Mouse (Mus musculus): ENCODE results near the gene Stard13. TPM values are rescaled to one million over a fixed set of nuclear protein-coding genes. Genes with fewer than 3 reads are reported as not detected.

Gene Stard13
- total RNA-seq, 2 experiments from 2014 or later: 12.3 to 14.9 TPM

- intact Hi-C loops (cut with DNase I): loop anchor here (10.0 kb wide), 1 partner anchor 134 kb away; no protein-coding TSS in a partner anchor
- DNase-seq: no peak
Observed at GRCm38 (mm10) chr5:151230427-151230826, 3.2 kb downstream of the Stard13 start.

GRCm38 (mm10) chr5:151228367-151229005 is 5.2 kb downstream of the Stard13 start:
- no peak for DNase-seq
- intact Hi-C loops (cut with DNase I): no loop called here

- intact Hi-C loops (cut with DNase I): no loop called here
- no peak for DNase-seq
Observed at GRCm38 (mm10) chr5:151223696-151224366, 9.8 kb downstream of the Stard13 start.

- DNase-seq: no peak
- intact Hi-C loops (cut with DNase I): no loop called here
Observed at GRCm38 (mm10) chr5:151222791-151223190, 10.8 kb downstream of the Stard13 start.

GRCm38 (mm10) chr5:151218689-151219115 is 14.9 kb downstream of the Stard13 start:
- intact Hi-C loops (cut with DNase I): no loop called here
- DNase-seq: peak; percentile 30

GRCm38 (mm10) chr5:151213097-151213496 is 20.5 kb downstream of the Stard13 start:
- intact Hi-C loops (cut with DNase I): no loop called here
- no peak for DNase-seq

GRCm38 (mm10) chr5:151210869-151211268 is 22.8 kb downstream of the Stard13 start:
- DNase-seq: no peak
- intact Hi-C loops (cut with DNase I): no loop called here

GRCm38 (mm10) chr5:151210060-151210459 is 23.6 kb downstream of the Stard13 start:
- intact Hi-C loops (cut with DNase I): no loop called here

GRCm38 (mm10) chr5:151205017-151205416 is 28.6 kb downstream of the Stard13 start:
- DNase-seq: no peak
- intact Hi-C loops (cut with DNase I): no loop called here

More at GRCm38 (mm10) chr5:151210060-151210459, 23.6 kb downstream of the Stard13 start:
- no peak for DNase-seq

- intact Hi-C loops (cut with DNase I): no loop called here
Observed at GRCm38 (mm10) chr5:151202925-151203324, 30.7 kb downstream of the Stard13 start.

GRCm38 (mm10) chr5:151201220-151201619 is 32.4 kb downstream of the Stard13 start:
- intact Hi-C loops (cut with DNase I): no loop called here
- no peak for DNase-seq

More at GRCm38 (mm10) chr5:151202925-151203324, 30.7 kb downstream of the Stard13 start:
- no peak for DNase-seq

GRCm38 (mm10) chr5:151199235-151199634 is 34.4 kb downstream of the Stard13 start:
- intact Hi-C loops (cut with DNase I): no loop called here
- no peak for DNase-seq

- DNase-seq: no peak
Observed at GRCm38 (mm10) chr5:151196603-151197272, 36.9 kb downstream of the Stard13 start.

GRCm38 (mm10) chr5:151193885-151194520 is 39.6 kb downstream of the Stard13 start:
- DNase-seq: no peak
- intact Hi-C loops (cut with DNase I): no loop called here

More at GRCm38 (mm10) chr5:151196603-151197272, 36.9 kb downstream of the Stard13 start:
- intact Hi-C loops (cut with DNase I): no loop called here

- DNase-seq: no peak
- intact Hi-C loops (cut with DNase I): no loop called here
Observed at GRCm38 (mm10) chr5:151192266-151192665, 41.4 kb downstream of the Stard13 start.

- intact Hi-C loops (cut with DNase I): no loop called here
- DNase-seq: no peak
Observed at GRCm38 (mm10) chr5:151190764-151191163, 42.9 kb downstream of the Stard13 start.

- DNase-seq: peak; percentile 46
- intact Hi-C loops (cut with DNase I): no loop called here
Observed at GRCm38 (mm10) chr5:151189789-151190378, 43.8 kb downstream of the Stard13 start.

GRCm38 (mm10) chr5:151189321-151189720 is 44.3 kb downstream of the Stard13 start:
- intact Hi-C loops (cut with DNase I): no loop called here
- no peak for DNase-seq

- intact Hi-C loops (cut with DNase I): no loop called here
- no peak for DNase-seq
Observed at GRCm38 (mm10) chr5:151188659-151189058, 45.0 kb downstream of the Stard13 start.

GRCm38 (mm10) chr5:151187336-151187735 is 46.3 kb downstream of the Stard13 start:
- intact Hi-C loops (cut with DNase I): no loop called here
- DNase-seq: no peak
